Mouse (Mus musculus) CH12.LX (cell line): Measurements from ENCODE around the gene Ercc6. TPM values are rescaled to one million over a fixed set of nuclear protein-coding genes. Genes with fewer than 3 reads are reported as not detected.

Experiments
- DNase-seq: peaks from one replicate; pipeline ENCODE4 v3.0.0-alpha.2; 2013; ENCODE audit errors: extremely low read depth
- H3K27ac ChIP-seq: 2 replicates; pipeline ENCODE4 v1.5.1; 2012; ENCODE audit warnings: low read depth, mild to moderate bottlenecking, control low read depth, moderate library complexity; ENCODE audit not compliant: insufficient read depth
- H3K27me3 ChIP-seq: replicated peaks from 2 replicates; pipeline ENCODE3; 2012; ENCODE audit warnings: inconsistent platforms
- H3K36me3 ChIP-seq, 2 experiments: replicated peaks in 1 of 2; 2 replicates each; pipeline versions ENCODE3 to v1.6.1; 2012; ENCODE audit warnings: inconsistent platforms in 1 of 2, low read length in 1 of 2, mild to moderate bottlenecking in 1 of 2, mixed read lengths in 1 of 2, moderate library complexity in 1 of 2; ENCODE audit not compliant: control insufficient read depth in 1 of 2, insufficient read depth in 1 of 2
- H3K4me1 ChIP-seq, 2 experiments: 2 replicates each; pipeline ENCODE4 v1.6.1; 2012; ENCODE audit warnings: inconsistent platforms in 1 of 2, moderate library complexity in 1 of 2; ENCODE audit not compliant: insufficient read depth in 2 of 2, control insufficient read depth in 1 of 2
- H3K4me2 ChIP-seq: 2 replicates; pipeline ENCODE4 v1.6.1; 2012; ENCODE audit warnings: low read depth, mild to moderate bottlenecking, control low read depth; ENCODE audit not compliant: poor library complexity, insufficient read depth, severe bottlenecking
- H3K4me3 ChIP-seq, 3 experiments: fragments of 150-350 bp in 1 of 3; sonication (generic) in 1 of 3; replicated peaks in 1 of 3; 2 replicates each; pipeline versions ENCODE3 to v1.5.1; 2011 to 2012; ENCODE audit warnings: low read depth in 2 of 3, low read length in 2 of 3, mild to moderate bottlenecking in 2 of 3, moderate library complexity in 2 of 3, control low read depth in 1 of 3, improper control_type of control experiment in 1 of 3, inconsistent platforms in 1 of 3, mixed read lengths in 1 of 3; ENCODE audit not compliant: poor library complexity in 1 of 3
- H3K79me2 ChIP-seq: replicated peaks from 2 replicates; pipeline ENCODE4 v1.6.1; 2012; ENCODE audit warnings: mild to moderate bottlenecking, moderate library complexity; ENCODE audit not compliant: control insufficient read depth, poor library complexity, insufficient read depth, severe bottlenecking; ENCODE audit errors: extremely low read depth
- H3K9ac ChIP-seq: 2 replicates; pipeline ENCODE4 v1.6.1; 2012; ENCODE audit warnings: low read depth, mild to moderate bottlenecking, control low read depth, moderate library complexity; ENCODE audit not compliant: insufficient read depth
- H3K9me3 ChIP-seq: replicated peaks from 2 replicates; pipeline ENCODE3; 2012; ENCODE audit warnings: low read length, inconsistent platforms, mixed read lengths
- BHLHE40 ChIP-seq: IDR thresholded peaks from 2 replicates; pipeline ENCODE4 v1.6.1; 2011; ENCODE audit warnings: mild to moderate bottlenecking, low read depth, low read length, improper control_type of control experiment
- CTCF ChIP-seq, 2 experiments: IDR thresholded peaks in 1 of 2; conservative IDR thresholded peaks in 1 of 2; 2 replicates each; pipeline ENCODE4 v1.5.1; 2011 to 2012; ENCODE audit warnings: low read depth in 2 of 2, low read length in 2 of 2, improper control_type of control experiment in 1 of 2, inconsistent platforms in 1 of 2, mild to moderate bottlenecking in 1 of 2, moderate library complexity in 1 of 2
- ELF1 ChIP-seq: IDR thresholded peaks from 2 replicates; pipeline ENCODE4 v1.6.1; 2014; ENCODE audit warnings: low read depth, mild to moderate bottlenecking, inconsistent platforms, low read length, improper control_type of control experiment
- EP300 ChIP-seq: IDR thresholded peaks from 2 replicates; pipeline ENCODE4 v1.6.1; 2011; ENCODE audit warnings: low read length, improper control_type of control experiment
- ETS1 ChIP-seq: conservative IDR thresholded peaks from 2 replicates; pipeline ENCODE4 v1.6.1; 2012; ENCODE audit warnings: low read depth, mild to moderate bottlenecking, inconsistent platforms, low read length, improper control_type of control experiment, moderate library complexity
- GABPA ChIP-seq: IDR thresholded peaks from 2 replicates; pipeline ENCODE4 v1.6.1; 2012; ENCODE audit warnings: low read depth, low read length, improper control_type of control experiment, inconsistent platforms; ENCODE audit not compliant: insufficient replicate concordance
- HCFC1 ChIP-seq: IDR thresholded peaks from 2 replicates; pipeline ENCODE4 v1.6.1; 2012; ENCODE audit warnings: low read depth, mild to moderate bottlenecking, inconsistent platforms, low read length, improper control_type of control experiment
- IRF4 ChIP-seq: IDR thresholded peaks from 2 replicates; pipeline ENCODE4 v1.6.1; 2014; ENCODE audit warnings: low read depth, mild to moderate bottlenecking, inconsistent platforms, low read length, improper control_type of control experiment
- JUN ChIP-seq: IDR thresholded peaks from 2 replicates; pipeline ENCODE4 v1.6.1; 2011; ENCODE audit warnings: low read depth, mild to moderate bottlenecking, low read length, improper control_type of control experiment, moderate library complexity; ENCODE audit not compliant: insufficient read depth
- JUND ChIP-seq: conservative IDR thresholded peaks from 2 replicates; pipeline ENCODE4 v1.6.1; 2011; ENCODE audit warnings: low read depth, low read length, improper control_type of control experiment
- KAT2A ChIP-seq: IDR thresholded peaks from 2 replicates; pipeline ENCODE4 v1.6.1; 2012; ENCODE audit warnings: low read length, improper control_type of control experiment, inconsistent platforms; ENCODE audit not compliant: insufficient replicate concordance
- MAFK ChIP-seq: IDR thresholded peaks from 2 replicates; pipeline ENCODE4 v1.6.1; 2011; ENCODE audit warnings: low read length, improper control_type of control experiment; ENCODE audit not compliant: insufficient replicate concordance
- MEF2A ChIP-seq: IDR thresholded peaks from 2 replicates; pipeline ENCODE4 v1.6.1; 2014; ENCODE audit warnings: low read depth, mild to moderate bottlenecking, inconsistent platforms, low read length, improper control_type of control experiment, borderline replicate concordance
- NELFE ChIP-seq: IDR thresholded peaks from 2 replicates; pipeline ENCODE4 v1.6.1; 2011; ENCODE audit warnings: low read depth, low read length, improper control_type of control experiment
- PAX5 ChIP-seq: IDR thresholded peaks from 2 replicates; pipeline ENCODE4 v1.6.1; 2012; ENCODE audit warnings: low read length, inconsistent platforms, mixed read lengths
- POLR2A ChIP-seq: IDR thresholded peaks from 2 replicates; pipeline ENCODE4 v1.6.1; 2011; ENCODE audit warnings: low read depth, mild to moderate bottlenecking, improper control_type of control experiment, low read length
- POLR2AphosphoS2 ChIP-seq: IDR thresholded peaks from 2 replicates; pipeline ENCODE4 v1.6.1; 2011; ENCODE audit warnings: low read depth, low read length, improper control_type of control experiment
- RAD21 ChIP-seq: IDR thresholded peaks from 2 replicates; pipeline ENCODE4 v1.6.1; 2011; ENCODE audit warnings: low read depth, mild to moderate bottlenecking, low read length, improper control_type of control experiment, moderate library complexity
- SIN3A ChIP-seq: IDR thresholded peaks from 2 replicates; pipeline ENCODE4 v1.6.1; 2012; ENCODE audit warnings: low read length, improper control_type of control experiment, inconsistent platforms
- SMC3 ChIP-seq: IDR thresholded peaks from 2 replicates; pipeline ENCODE4 v1.6.1; 2011; ENCODE audit warnings: low read depth, low read length, improper control_type of control experiment
- TBP ChIP-seq: conservative IDR thresholded peaks from 2 replicates; pipeline ENCODE4 v1.6.1; 2011; ENCODE audit warnings: low read depth, low read length, improper control_type of control experiment
- UBTF ChIP-seq: IDR thresholded peaks from 2 replicates; pipeline ENCODE4 v1.6.1; 2012; ENCODE audit warnings: low read depth, mild to moderate bottlenecking, inconsistent platforms, low read length, improper control_type of control experiment, moderate library complexity
- USF1 ChIP-seq: IDR thresholded peaks from 2 replicates; pipeline ENCODE4 v1.6.1; 2014; ENCODE audit warnings: low read depth, mild to moderate bottlenecking, inconsistent platforms, low read length, improper control_type of control experiment
- ZC3H11A ChIP-seq: IDR thresholded peaks from 2 replicates; pipeline ENCODE4 v1.6.1; 2012; ENCODE audit warnings: low read depth, mild to moderate bottlenecking, inconsistent platforms, low read length, improper control_type of control experiment
- ZKSCAN1 ChIP-seq: IDR thresholded peaks from 2 replicates; pipeline ENCODE4 v1.6.1; 2012; ENCODE audit warnings: low read depth, inconsistent platforms, low read length, improper control_type of control experiment, borderline replicate concordance
- ZMIZ1 ChIP-seq: IDR thresholded peaks from 2 replicates; pipeline ENCODE4 v1.6.1; 2012; ENCODE audit warnings: low read depth, mild to moderate bottlenecking, inconsistent platforms, low read length, improper control_type of control experiment
- ZNF384 ChIP-seq: IDR thresholded peaks from 2 replicates; pipeline ENCODE4 v1.6.1; 2012; ENCODE audit warnings: low read depth, low read length, improper control_type of control experiment, inconsistent platforms
- dilution Hi-C: fragments of 300-500 bp; cut with MboI; formaldehyde crosslinking; loops from 2 replicates; pipeline ENCODE4 v1.14.3; 2020; ENCODE audit warnings: low sequenced_read_pairs; ENCODE audit not compliant: extremely low pct_unique_long_range_greater_than_20kb, extremely low pct_ligation_motif_present
- in situ Hi-C: fragments of 300-500 bp; cut with MboI; formaldehyde crosslinking; loops from 3 replicates; pipeline ENCODE4 v1.14.3; 2019; ENCODE audit warnings: low sequenced_read_pairs, low pct_ligation_motif_present, low pct_unique_long_range_greater_than_20kb, mixed read lengths
- polyA plus RNA-seq: library from polyadenylated mRNA; unstranded; fragments of >175 nt; gene quantifications from 2 replicates; pipeline ENCODE4 v1.2.1, GENCODE M21; 2012; ENCODE audit warnings: low read depth; ENCODE audit not compliant: insufficient read length
- total RNA-seq, 2 experiments: library from RNA; depleted of rRNA; stranded (reverse); fragments of 300-350 nt in 1 of 2; fragments of >200 nt in 1 of 2; gene quantifications; 2 replicates each; pipeline ENCODE4 v1.2.3; 2012 to 2014

Ercc6 gene
- total and polyA plus RNA-seq, 3 experiments = 10.7 to 16.7 (median 15.3) TPM

DNA sequence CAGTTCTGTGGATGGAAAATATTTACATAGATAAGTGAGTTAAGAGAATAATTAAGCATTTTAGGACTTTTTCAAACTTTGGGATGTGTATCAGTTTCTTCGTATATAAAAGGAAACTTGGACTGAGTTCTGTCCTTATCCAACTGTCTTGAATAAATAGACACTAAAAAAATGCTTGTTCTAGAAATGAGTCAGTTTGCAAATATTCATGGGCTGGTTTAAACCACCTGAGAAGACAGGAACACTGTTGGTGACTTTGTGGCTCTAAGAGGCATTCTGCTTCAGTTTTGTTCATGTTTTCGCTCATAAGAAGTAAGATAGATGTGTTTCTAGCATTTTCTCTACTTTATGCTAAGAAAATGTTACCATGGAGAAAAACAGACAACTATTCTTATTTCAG, 5.2 kb downstream of the Ercc6 start:
- Histone ChIP-seq H3K9me3 (no peaks in the 10 kb centered on the region), H3K27me3 (no peaks in the 10 kb centered on the region), H3K9ac (no peak overlapping the region), H3K27ac (no peak overlapping the region), H3K36me3 (peaks cover 37 to 66% of the 10 kb centered on the region in 2 experiments), H3K4me1 (peaks cover 15 to 90% of the 10 kb centered on the region in 2 experiments), H3K4me2 (no peak overlapping the region), H3K4me3 (no peak overlapping the region), H3K79me2 (no peaks in the 10 kb centered on the region; the same call in 1 of the 2 replicates)
- dilution Hi-C loops = no loop called here
- 0 out of 2 replicates have a peak, but pooled peaks have one; percentile 22 for TF ChIP-seq BHLHE40
- no peak for TF ChIP-seq POLR2AphosphoS2
- peak; percentile 50; the same call in 1 of the 2 replicates for TF ChIP-seq ETS1
- TF ChIP-seq MAFK = peak; percentile 59; the same call in 1 of the 2 replicates
- TF ChIP-seq NELFE = no peak
- TF ChIP-seq PAX5 = no peak
- TF ChIP-seq MEF2A = peak; percentile 46; the same call in 1 of the 2 replicates
- TF ChIP-seq IRF4 = peak; percentile 89
- TF ChIP-seq ZMIZ1 = no peak
- no peak for TF ChIP-seq SMC3
- TF ChIP-seq JUND = peak; percentile 92
- no peak for TF ChIP-seq ZKSCAN1
- TF ChIP-seq KAT2A = no peak
- no peak for TF ChIP-seq ZC3H11A
- TF ChIP-seq EP300 = peak; percentile 75
- peak; percentile 84 for TF ChIP-seq ZNF384
- TF ChIP-seq UBTF = no peak
- peak; percentile 50 for TF ChIP-seq JUN
- TF ChIP-seq POLR2A = no peak
- TF ChIP-seq GABPA = no peak
- TF ChIP-seq SIN3A = no peak
- TF ChIP-seq CTCF (conservative IDR thresholded peaks at IDR 0.05 in 1 of 2, IDR thresholded peaks at IDR 0.05 in 1 of 2; ENCODE audit: low read depth in 2 of 2, low read length in 2 of 2) = no peak
- no peak for DNase-seq
- in situ Hi-C loops = no loop called here

DNA sequence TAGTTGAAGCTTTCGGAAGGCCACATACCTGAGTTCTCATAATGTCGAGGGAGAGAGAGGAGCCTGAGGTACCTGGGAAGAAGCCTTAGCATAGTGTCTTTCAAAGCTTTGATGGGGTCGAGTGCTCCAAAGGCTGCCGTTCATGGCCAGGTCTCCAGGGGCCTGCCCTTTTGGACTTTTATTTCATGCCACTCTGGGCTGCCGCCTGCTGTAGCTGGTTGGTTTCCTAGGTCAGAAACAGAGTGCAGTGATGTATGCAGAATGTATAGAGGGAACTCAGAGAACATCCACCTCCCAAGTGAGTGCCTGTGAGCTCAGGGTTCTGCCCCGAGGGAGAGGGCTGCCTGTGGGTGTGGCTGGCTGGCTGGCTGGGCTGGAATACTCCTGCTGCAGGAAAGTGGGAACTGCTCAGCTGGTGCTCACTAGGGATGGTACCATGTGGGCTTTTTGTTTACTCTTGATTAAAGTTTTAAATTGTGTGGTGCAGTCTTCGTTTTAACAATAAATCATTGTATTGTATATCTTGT, 7.1 kb downstream of the Ercc6 start:
- TF ChIP-seq SIN3A (no peak), MEF2A (no peak), ELF1 (no peak), HCFC1 (no peak), POLR2AphosphoS2 (no peak), MAFK (no peak), TBP (no peak), JUN (no peak), RAD21 (no peak), USF1 (no peak), ZKSCAN1 (no peak), JUND (no peak)
- TF ChIP-seq, all 38 proteins: peak for 0
- Histone ChIP-seq H3K4me2 (no peak overlapping the region), H3K79me2 (no peaks in the 10 kb centered on the region), H3K4me1 (peaks cover 13 to 86% of the 10 kb centered on the region in 2 experiments), H3K36me3 (peaks cover 39 to 82% of the 10 kb centered on the region in 2 experiments), H3K9me3 (no peaks in the 10 kb centered on the region), H3K4me3 (no peak overlapping the region), H3K27me3 (no peaks in the 10 kb centered on the region), H3K27ac (no peak overlapping the region), H3K9ac (no peak overlapping the region)
- DNase-seq = no peak
- in situ Hi-C loops = no loop called here
- dilution Hi-C loops = no loop called here
